Mouse (Mus musculus): Measurements from ENCODE around the gene Serpina10.

GRCm38 (mm10) chr12:103583771-103584170 lies 47.5 kb downstream of the Serpina10 start:
- TF ChIP-seq CTCF (IDR thresholded peaks at IDR 0.05; ENCODE audit: low read depth, low read length) (no peak), POLR2A (IDR thresholded peaks at IDR 0.05; ENCODE audit: insufficient read depth, low read length) (no peak)
